Comparison of ENCODE assay signal across 9 mouse cellular contexts in the genomic region with DNA sequence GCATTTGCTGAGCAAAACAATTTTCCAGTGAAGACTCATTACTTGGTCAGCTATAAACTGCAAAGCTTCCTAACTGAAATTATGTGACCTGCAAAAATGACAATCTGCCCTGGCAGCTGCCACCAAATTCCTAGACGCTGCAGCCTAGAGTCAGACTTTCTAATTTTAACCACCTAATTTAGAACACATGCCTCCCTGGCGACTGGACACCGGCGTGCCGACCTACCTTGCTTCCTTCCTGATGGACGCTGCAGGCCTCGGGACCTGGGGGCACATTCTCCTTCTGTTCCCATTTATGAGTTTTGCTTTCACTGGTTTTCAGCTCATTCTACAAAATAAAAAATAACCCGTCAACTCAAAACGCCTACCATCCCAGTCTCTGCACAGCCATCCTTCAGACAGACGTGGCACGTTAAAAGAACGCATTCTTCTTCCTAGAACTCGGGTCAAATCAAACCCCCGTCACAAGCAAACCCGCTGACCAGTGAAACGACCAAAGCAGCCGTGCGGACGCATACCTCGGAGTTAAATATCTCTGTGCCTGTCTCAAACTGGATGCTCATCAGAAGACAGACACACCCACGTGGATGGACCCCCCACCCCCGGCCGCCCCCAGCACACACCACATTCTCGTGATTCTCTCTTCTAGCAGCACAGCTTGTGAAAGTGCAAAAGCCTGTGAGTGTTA. TPM values are rescaled to one million over a fixed set of nuclear protein-coding genes. Genes with fewer than 3 reads are reported as not detected.
A peak's percentile ranks its signal among the peaks of the same experiment; 100 is the strongest.
DNase-seq lines count a peak whose midpoint lies in the region; ATAC-seq and TF ChIP-seq lines count a peak whose summit lies in the region.
"Had no signal": no experiment of that assay in that cellular context is flagged by ENCODE, and none has a peak within 500 bp of the region (broad histone marks: within the 10 kb centered on the region; RNA-seq: fewer than 3 reads in every experiment).

No protein-coding gene starts in this region.

- no peak for DNase-seq in forebrain, embryonic 10.5 days (ENCODE audit: extremely low spot score, low spot score)
- peak; percentile 84 for DNase-seq in brain, adult 2 months (ENCODE audit: low read depth, low spot score)
- DNase-seq in embryonic facial prominence, embryonic 11.5 days (ENCODE audit: low spot score) = peak; percentile 62
- DNase-seq in heart, postnatal 0 days (ENCODE audit: low spot score) = peak; percentile 48
- DNase-seq in yolk sac, embryonic 10.5 days (ENCODE audit: low spot score) = no peak
- DNase-seq in layer of hippocampus, adult 9-11 months = no peak

- H3K4me3 ChIP-seq in forebrain, embryonic 10.5 days = no peak overlapping the region
- no peak overlapping the region for H3K4me3 ChIP-seq in forebrain, embryonic 16.5 days (replicated peaks; ENCODE audit: low read length)
- no peak overlapping the region for H3K4me3 ChIP-seq in embryonic facial prominence, embryonic 11.5 days (ENCODE audit: low read depth, low read length)
- no peak overlapping the region for H3K4me3 ChIP-seq in heart, postnatal 0 days (ENCODE audit: low read depth, low read length)
- H3K4me3 ChIP-seq: midbrain, embryonic 12.5 days had no signal

- TF ChIP-seq EP300 in heart, postnatal 0 days (IDR thresholded peaks at IDR 0.05; ENCODE audit: low read depth) = no peak

- ATAC-seq in forebrain, embryonic 16.5 days = no peak
- no peak for ATAC-seq in embryonic facial prominence, embryonic 11.5 days (replicated peaks; ENCODE audit: insufficient number of reproducible peaks, low FRiP score, low TSS enrichment, low read depth)
- peak; percentile 51; the same call in 1 of the 2 replicates for ATAC-seq in heart, postnatal 0 days (ENCODE audit: insufficient read depth, low read depth)
- no peak for ATAC-seq in frontal cortex, adult (ENCODE audit: low TSS enrichment)

- H3K27me3 ChIP-seq in forebrain, embryonic 10.5 days (ENCODE audit: poor library complexity, severe bottlenecking) = peaks cover 12% of the 10 kb centered on the region; the same call in 1 of the 2 replicates
- no peaks in the 10 kb centered on the region for H3K27me3 ChIP-seq in forebrain, embryonic 16.5 days (replicated peaks; ENCODE audit: control insufficient read depth, insufficient read depth, low read length)
- H3K27me3 ChIP-seq in embryonic facial prominence, embryonic 11.5 days (ENCODE audit: control insufficient read depth, insufficient read depth, low read length) = no peaks in the 10 kb centered on the region
- no peaks in the 10 kb centered on the region for H3K27me3 ChIP-seq in heart, postnatal 0 days (ENCODE audit: control insufficient read depth, insufficient read depth, low read length)
- H3K27me3 ChIP-seq: midbrain, embryonic 12.5 days had no signal

- H3K4me2 ChIP-seq in forebrain, embryonic 16.5 days (ENCODE audit: low read length) = no peak overlapping the region
- peak overlapping the region; percentile 6; the same call in 1 of the 2 replicates for H3K4me2 ChIP-seq in embryonic facial prominence, embryonic 11.5 days (ENCODE audit: low read depth, low read length)
- H3K4me2 ChIP-seq in heart, postnatal 0 days (ENCODE audit: low read depth, low read length) = peak overlapping the region; percentile 44
- H3K4me2 ChIP-seq: midbrain, embryonic 12.5 days had no signal

- TF ChIP-seq CTCF in heart, postnatal 0 days (IDR thresholded peaks at IDR 0.05; ENCODE audit: low read depth) = no peak

- H3K36me3 ChIP-seq in forebrain, embryonic 10.5 days (replicated peaks) = peaks cover 38% of the 10 kb centered on the region
- H3K36me3 ChIP-seq in forebrain, embryonic 16.5 days (ENCODE audit: control insufficient read depth, insufficient read depth) = peaks cover 4% of the 10 kb centered on the region; the same call in 1 of the 2 replicates
- H3K36me3 ChIP-seq in embryonic facial prominence, embryonic 11.5 days (replicated peaks; ENCODE audit: control insufficient read depth, insufficient read depth, low read depth, low read length) = peaks cover 7% of the 10 kb centered on the region; the same call in 1 of the 2 replicates
- peaks cover 26% of the 10 kb centered on the region for H3K36me3 ChIP-seq in heart, postnatal 0 days (replicated peaks; ENCODE audit: control insufficient read depth, insufficient read depth, low read length)
- H3K36me3 ChIP-seq: midbrain, embryonic 12.5 days had no signal

- H3K9me3 ChIP-seq in forebrain, embryonic 10.5 days = no peaks in the 10 kb centered on the region
- H3K9me3 ChIP-seq in forebrain, embryonic 16.5 days (ENCODE audit: control insufficient read depth, low read length) = no peaks in the 10 kb centered on the region
- no peaks in the 10 kb centered on the region for H3K9me3 ChIP-seq in embryonic facial prominence, embryonic 11.5 days (replicated peaks; ENCODE audit: control insufficient read depth, low read length)
- H3K9me3 ChIP-seq in heart, postnatal 0 days (replicated peaks; ENCODE audit: control insufficient read depth, low read length) = no peaks in the 10 kb centered on the region
- H3K9me3 ChIP-seq: midbrain, embryonic 12.5 days had no signal

- no peak overlapping the region for H3K9ac ChIP-seq in forebrain, embryonic 16.5 days (replicated peaks; ENCODE audit: low read depth, low read length)
- no peak overlapping the region for H3K9ac ChIP-seq in embryonic facial prominence, embryonic 11.5 days (replicated peaks; ENCODE audit: low read length)
- no peak overlapping the region for H3K9ac ChIP-seq in heart, postnatal 0 days (replicated peaks; ENCODE audit: low read depth, low read length)
- H3K9ac ChIP-seq: midbrain, embryonic 12.5 days had no signal

- peak overlapping the region; percentile 59; the same call in 1 of the 2 replicates for H3K27ac ChIP-seq in forebrain, embryonic 10.5 days
- H3K27ac ChIP-seq in forebrain, embryonic 16.5 days (ENCODE audit: low read length) = no peak overlapping the region
- H3K27ac ChIP-seq in embryonic facial prominence, embryonic 11.5 days (replicated peaks; ENCODE audit: low read depth, low read length) = 0 out of 2 replicates have a peak overlapping the region, but pooled peaks have one; percentile 22
- peak overlapping the region; percentile 70 for H3K27ac ChIP-seq in heart, postnatal 0 days (ENCODE audit: low read depth)
- H3K27ac ChIP-seq: midbrain, embryonic 12.5 days had no signal

- peaks cover 56% of the 10 kb centered on the region for H3K4me1 ChIP-seq in forebrain, embryonic 10.5 days
- H3K4me1 ChIP-seq in forebrain, embryonic 16.5 days (replicated peaks; ENCODE audit: control insufficient read depth, insufficient read depth, low read length) = peaks cover 6% of the 10 kb centered on the region; the same call in 1 of the 2 replicates
- H3K4me1 ChIP-seq in embryonic facial prominence, embryonic 11.5 days (ENCODE audit: control insufficient read depth, insufficient read depth, low read length) = peaks cover 4% of the 10 kb centered on the region; the same call in 1 of the 2 replicates
- H3K4me1 ChIP-seq in heart, postnatal 0 days (ENCODE audit: control insufficient read depth, insufficient read depth) = peaks cover 15% of the 10 kb centered on the region

- whole genome bisulfite sequencing in forebrain, embryonic 10.5 days = 36% methylated on average over 24 of the region's 24 CpGs
- WGBS in forebrain, embryonic 16.5 days = 54% methylated on average over 24 of the region's 24 CpGs
- 19% methylated on average over 24 of the region's 24 CpGs for WGBS in embryonic facial prominence, embryonic 11.5 days
- WGBS in heart, postnatal 0 days = 31% methylated on average over 24 of the region's 24 CpGs

RNA-seq across cellular contexts. Expression of a gene that starts 29.3 kb away (rescaled TPM):
- 57.6 and 59.5 TPM in 2 replicates for polyA plus RNA-seq in forebrain, embryonic 10.5 days (2016; fragmentation: Nextera tagmentation; extraction: Ambion mirVana)
- 74.7 and 77.9 TPM in 2 replicates for polyA plus RNA-seq in forebrain, embryonic 16.5 days (2015; fragmentation: Nextera tagmentation; extraction: Ambion mirVana)
- 64.6 and 70.2 TPM in 2 replicates for polyA plus RNA-seq in embryonic facial prominence, embryonic 11.5 days (2014; fragmentation: Nextera tagmentation; extraction: Ambion mirVana)
- 51.6 and 58.7 TPM in 2 replicates for total RNA-seq in heart, postnatal 0 days (2014; rRNA removed; ENCODE audit: low replicate concordance)
- 37.4 and 38.9 TPM in 2 replicates for polyA plus RNA-seq in heart, postnatal 0 days (2015; fragmentation: Nextera tagmentation; extraction: Ambion mirVana)

Comparison
In these comparisons a context has a peak if more than half of its experiments do, and no peak if none do; other contexts are left out.
1. DNase-seq: peak in brain, adult 2 months (single experiment), embryonic facial prominence, embryonic 11.5 days (single experiment) and heart, postnatal 0 days (single experiment); none in forebrain, embryonic 10.5 days (single experiment), yolk sac, embryonic 10.5 days (single experiment) and layer of hippocampus, adult 9-11 months (single experiment).